Mouse (Mus musculus): ENCODE results near the gene Adam19. TPM values are rescaled to one million over a fixed set of nuclear protein-coding genes. Genes with fewer than 3 reads are reported as not detected.

Adam19 gene
- polyA plus RNA-seq, 1 experiment = 14.0 TPM

- no peaks in the 10 kb centered on the region for H3K27me3 ChIP-seq (ENCODE audit: control insufficient read depth, insufficient read depth, insufficient read length)
- TF ChIP-seq CEBPB (IDR thresholded peaks at IDR 0.05; ENCODE audit: low read depth) = no peak
- TF ChIP-seq FOSL1 (IDR thresholded peaks at IDR 0.05; ENCODE audit: insufficient read depth, low read length, poor library complexity, severe bottlenecking) = no peak
- TF ChIP-seq MYOG (IDR thresholded peaks at IDR 0.05; ENCODE audit: control insufficient read depth, extremely low read depth, insufficient read length) = no peak
- TF ChIP-seq CTCF (IDR thresholded peaks at IDR 0.05; ENCODE audit: control insufficient read depth, insufficient read depth, insufficient read length) = no peak
- TF ChIP-seq USF1 (IDR thresholded peaks at IDR 0.05; ENCODE audit: low read depth) = no peak
- no peak for TF ChIP-seq MAX (IDR thresholded peaks at IDR 0.05)
- H3ac ChIP-seq (ENCODE audit: control insufficient read depth, insufficient read length, low read depth) = no peak overlapping the region
- H3K79me2 ChIP-seq (ENCODE audit: control insufficient read depth, insufficient read depth) = peaks cover 11% of the 10 kb centered on the region
- no peak overlapping the region for H3K4me3 ChIP-seq (ENCODE audit: insufficient read depth, poor library complexity, severe bottlenecking)
- peaks cover 2% of the 10 kb centered on the region for H3K79me3 ChIP-seq (ENCODE audit: low read depth)
- H3K36me3 ChIP-seq (ENCODE audit: control insufficient read depth, insufficient read depth) = peaks cover 13% of the 10 kb centered on the region
These were observed 22.1 kb downstream of the Adam19 start for GRCm38 (mm10) chr11:46077732-46078375.

GRCm38 (mm10) chr11:46081075-46081474 is 25.3 kb downstream of the Adam19 start:
- peaks cover 2% of the 10 kb centered on the region for H3K79me3 ChIP-seq (ENCODE audit: low read depth)
- no peak overlapping the region for H3ac ChIP-seq (ENCODE audit: control insufficient read depth, insufficient read length, low read depth)
- H3K36me3 ChIP-seq (ENCODE audit: control insufficient read depth, insufficient read depth) = peaks cover 13% of the 10 kb centered on the region
- no peak overlapping the region for H3K4me3 ChIP-seq (ENCODE audit: insufficient read depth, poor library complexity, severe bottlenecking)
- H3K27me3 ChIP-seq (ENCODE audit: control insufficient read depth, insufficient read depth, insufficient read length) = no peaks in the 10 kb centered on the region
- peaks cover 20% of the 10 kb centered on the region for H3K79me2 ChIP-seq (ENCODE audit: control insufficient read depth, insufficient read depth)
- TF ChIP-seq CTCF (IDR thresholded peaks at IDR 0.05; ENCODE audit: control insufficient read depth, insufficient read depth, insufficient read length) (no peak), MYOD1 (IDR thresholded peaks at IDR 0.05; ENCODE audit: control insufficient read depth, insufficient read length, low read depth) (no peak), FOSL1 (IDR thresholded peaks at IDR 0.05; ENCODE audit: insufficient read depth, low read length, poor library complexity, severe bottlenecking) (no peak), MYOG (IDR thresholded peaks at IDR 0.05; ENCODE audit: control insufficient read depth, extremely low read depth, insufficient read length) (no peak)

- TF ChIP-seq FOSL1 (IDR thresholded peaks at IDR 0.05; ENCODE audit: insufficient read depth, low read length, poor library complexity, severe bottlenecking) (no peak), CTCF (IDR thresholded peaks at IDR 0.05; ENCODE audit: control insufficient read depth, insufficient read depth, insufficient read length) (no peak), CEBPB (IDR thresholded peaks at IDR 0.05; ENCODE audit: low read depth) (no peak), MYOG (IDR thresholded peaks at IDR 0.05; ENCODE audit: control insufficient read depth, extremely low read depth, insufficient read length) (no peak), USF1 (IDR thresholded peaks at IDR 0.05; ENCODE audit: low read depth) (no peak), MAX (IDR thresholded peaks at IDR 0.05) (no peak), MYOD1 (IDR thresholded peaks at IDR 0.05; ENCODE audit: control insufficient read depth, insufficient read length, low read depth) (no peak)
- no peak overlapping the region for H3ac ChIP-seq (ENCODE audit: control insufficient read depth, insufficient read length, low read depth)
- H3K79me2 ChIP-seq (ENCODE audit: control insufficient read depth, insufficient read depth) = peaks cover 20% of the 10 kb centered on the region
- no peak overlapping the region for H3K4me3 ChIP-seq (ENCODE audit: insufficient read depth, poor library complexity, severe bottlenecking)
- peaks cover 4% of the 10 kb centered on the region for H3K36me3 ChIP-seq (ENCODE audit: control insufficient read depth, insufficient read depth)
- H3K27me3 ChIP-seq (ENCODE audit: control insufficient read depth, insufficient read depth, insufficient read length) = no peaks in the 10 kb centered on the region
- peaks cover 2% of the 10 kb centered on the region for H3K79me3 ChIP-seq (ENCODE audit: low read depth)
These were observed 27.6 kb downstream of the Adam19 start for GRCm38 (mm10) chr11:46083405-46083804.

- Histone ChIP-seq H3K27me3 (ENCODE audit: control insufficient read depth, insufficient read depth, insufficient read length) (no peaks in the 10 kb centered on the region), H3ac (ENCODE audit: control insufficient read depth, insufficient read length, low read depth) (no peak overlapping the region), H3K36me3 (ENCODE audit: control insufficient read depth, insufficient read depth) (no peaks in the 10 kb centered on the region), H3K4me3 (ENCODE audit: insufficient read depth, poor library complexity, severe bottlenecking) (no peak overlapping the region), H3K79me2 (ENCODE audit: control insufficient read depth, insufficient read depth) (peaks cover 20% of the 10 kb centered on the region), H3K79me3 (ENCODE audit: low read depth) (peaks cover 2% of the 10 kb centered on the region)
- TF ChIP-seq MAX (IDR thresholded peaks at IDR 0.05) (no peak), MYOG (IDR thresholded peaks at IDR 0.05; ENCODE audit: control insufficient read depth, extremely low read depth, insufficient read length) (no peak), MYOD1 (IDR thresholded peaks at IDR 0.05; ENCODE audit: control insufficient read depth, insufficient read length, low read depth) (no peak), CTCF (IDR thresholded peaks at IDR 0.05; ENCODE audit: control insufficient read depth, insufficient read depth, insufficient read length) (no peak), USF1 (IDR thresholded peaks at IDR 0.05; ENCODE audit: low read depth) (no peak), CEBPB (IDR thresholded peaks at IDR 0.05; ENCODE audit: low read depth) (no peak), FOSL1 (IDR thresholded peaks at IDR 0.05; ENCODE audit: insufficient read depth, low read length, poor library complexity, severe bottlenecking) (no peak)
These were observed 28.1 kb downstream of the Adam19 start for GRCm38 (mm10) chr11:46083835-46084444.

GRCm38 (mm10) chr11:46084568-46084967 is 28.8 kb downstream of the Adam19 start:
- Histone ChIP-seq H3K4me3 (ENCODE audit: insufficient read depth, poor library complexity, severe bottlenecking) (no peak overlapping the region), H3ac (ENCODE audit: control insufficient read depth, insufficient read length, low read depth) (no peak overlapping the region), H3K79me3 (ENCODE audit: low read depth) (peaks cover 2% of the 10 kb centered on the region), H3K27me3 (ENCODE audit: control insufficient read depth, insufficient read depth, insufficient read length) (no peaks in the 10 kb centered on the region), H3K79me2 (ENCODE audit: control insufficient read depth, insufficient read depth) (peaks cover 20% of the 10 kb centered on the region), H3K36me3 (ENCODE audit: control insufficient read depth, insufficient read depth) (no peaks in the 10 kb centered on the region)
- TF ChIP-seq MAX (IDR thresholded peaks at IDR 0.05) (no peak), USF1 (IDR thresholded peaks at IDR 0.05; ENCODE audit: low read depth) (no peak), CTCF (IDR thresholded peaks at IDR 0.05; ENCODE audit: control insufficient read depth, insufficient read depth, insufficient read length) (no peak), MYOG (IDR thresholded peaks at IDR 0.05; ENCODE audit: control insufficient read depth, extremely low read depth, insufficient read length) (no peak), FOSL1 (IDR thresholded peaks at IDR 0.05; ENCODE audit: insufficient read depth, low read length, poor library complexity, severe bottlenecking) (no peak), CEBPB (IDR thresholded peaks at IDR 0.05; ENCODE audit: low read depth) (no peak), MYOD1 (IDR thresholded peaks at IDR 0.05; ENCODE audit: control insufficient read depth, insufficient read length, low read depth) (no peak)

Data from C2C12 (cell line).